Mouse (Mus musculus): ENCODE results near the gene Gm5862. TPM values are rescaled to one million over a fixed set of nuclear protein-coding genes. Genes with fewer than 3 reads are reported as not detected.
"Not testable (repeated sequence)": the region's sequence is repeated elsewhere in the genome, so short reads cannot be mapped to it uniquely, and the experiment has no call there.

The Gm5862 gene
- polyA plus RNA-seq (2012; rRNA removed) = not detected in 2 replicates

DNA sequence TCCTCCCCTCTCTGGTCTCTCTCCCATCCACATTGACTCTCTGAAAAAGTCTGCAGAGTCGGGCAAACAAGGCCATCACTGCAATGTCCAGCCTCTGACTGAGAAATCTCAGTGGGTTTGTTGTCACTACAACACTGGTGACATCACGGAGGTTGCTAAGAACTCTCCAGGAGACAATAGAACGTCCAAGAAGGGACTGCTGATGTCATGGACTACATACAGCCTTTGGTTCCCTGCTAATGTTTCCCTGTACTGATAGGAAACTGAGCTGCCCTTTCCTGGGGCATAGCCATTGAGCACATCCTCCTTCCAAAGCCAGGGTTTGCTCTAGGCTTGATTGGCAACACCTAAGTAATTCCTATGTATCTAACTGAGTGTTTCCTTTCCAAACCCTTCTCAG is at the start of gene Gm5862:
Gene Gm5862, minus strand, starts transcription at position 101 of the 400 bp plus-strand sequence.
- DNase-seq (ENCODE audit: low spot score) = not testable (repeated sequence)

DNA sequence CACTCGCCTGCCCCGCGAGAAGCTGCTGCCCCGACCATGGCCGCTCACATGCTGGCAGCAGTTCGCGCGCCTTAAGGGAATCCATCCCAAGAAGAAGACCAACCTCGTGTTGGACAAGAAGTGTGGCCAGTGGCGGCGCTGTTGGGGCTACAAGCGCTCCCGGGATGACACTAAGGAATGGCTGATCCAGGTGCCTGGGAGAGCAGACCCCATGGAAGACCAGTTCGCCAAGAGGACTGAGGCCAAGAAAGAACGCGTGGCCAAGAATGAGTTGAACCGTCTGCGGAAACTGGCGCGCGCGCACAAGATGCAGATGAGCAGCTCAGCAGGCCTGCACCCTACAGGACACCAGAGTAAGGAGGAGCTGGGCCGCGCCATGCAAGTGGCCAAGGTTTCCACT is 48.0 kb upstream of the Gm5862 start:
- DNase-seq (ENCODE audit: low spot score) = no peak

DNA sequence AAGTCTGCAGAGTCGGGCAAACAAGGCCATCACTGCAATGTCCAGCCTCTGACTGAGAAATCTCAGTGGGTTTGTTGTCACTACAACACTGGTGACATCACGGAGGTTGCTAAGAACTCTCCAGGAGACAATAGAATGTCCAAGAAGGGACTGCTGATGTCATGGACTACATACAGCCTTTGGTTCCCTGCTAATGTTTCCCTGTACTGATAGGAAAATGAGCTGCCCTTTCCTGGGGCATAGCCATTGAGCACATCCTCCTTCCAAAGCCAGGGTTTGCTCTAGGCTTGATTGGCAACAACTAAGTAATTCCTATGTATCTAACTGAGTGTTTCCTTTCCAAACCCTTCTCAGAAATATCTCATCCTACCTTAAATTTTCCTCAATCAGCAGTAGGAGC is 35.8 kb upstream of the Gm5862 start, which contains the start of gene Gm7347:
Gene Gm7347, minus strand, starts transcription at position 101 of the 400 bp plus-strand sequence.
- DNase-seq (ENCODE audit: low spot score) = not testable (repeated sequence)

DNA sequence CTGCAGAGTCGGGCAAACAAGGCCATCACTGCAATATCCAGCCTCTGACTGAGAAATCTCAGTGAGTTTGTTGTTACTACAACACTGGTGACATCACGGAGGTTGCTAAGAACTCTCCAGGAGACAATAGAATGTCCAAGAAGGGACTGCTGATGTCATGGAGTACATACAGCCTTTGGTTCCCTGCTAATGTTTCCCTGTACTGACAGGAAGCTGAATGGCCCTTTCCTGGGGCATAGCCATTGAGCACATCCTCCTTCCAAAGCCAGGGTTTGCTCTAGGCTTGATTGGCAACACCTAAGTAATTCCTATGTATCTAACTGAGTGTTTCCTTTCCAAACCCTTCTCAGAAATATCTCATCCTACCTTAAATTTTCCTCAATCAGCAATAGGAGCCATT is 16.7 kb upstream of the Gm5862 start, which contains the start of gene Speer4a:
Gene Speer4a, minus strand, starts transcription at position 101 of the 400 bp plus-strand sequence.
- not testable (repeated sequence) for DNase-seq (ENCODE audit: low spot score)

- not testable (repeated sequence) for DNase-seq (ENCODE audit: low spot score)
These were observed 15.0 kb downstream of the Gm5862 start for GRCm38 (mm10) chr5:26007697-26008096.

DNA sequence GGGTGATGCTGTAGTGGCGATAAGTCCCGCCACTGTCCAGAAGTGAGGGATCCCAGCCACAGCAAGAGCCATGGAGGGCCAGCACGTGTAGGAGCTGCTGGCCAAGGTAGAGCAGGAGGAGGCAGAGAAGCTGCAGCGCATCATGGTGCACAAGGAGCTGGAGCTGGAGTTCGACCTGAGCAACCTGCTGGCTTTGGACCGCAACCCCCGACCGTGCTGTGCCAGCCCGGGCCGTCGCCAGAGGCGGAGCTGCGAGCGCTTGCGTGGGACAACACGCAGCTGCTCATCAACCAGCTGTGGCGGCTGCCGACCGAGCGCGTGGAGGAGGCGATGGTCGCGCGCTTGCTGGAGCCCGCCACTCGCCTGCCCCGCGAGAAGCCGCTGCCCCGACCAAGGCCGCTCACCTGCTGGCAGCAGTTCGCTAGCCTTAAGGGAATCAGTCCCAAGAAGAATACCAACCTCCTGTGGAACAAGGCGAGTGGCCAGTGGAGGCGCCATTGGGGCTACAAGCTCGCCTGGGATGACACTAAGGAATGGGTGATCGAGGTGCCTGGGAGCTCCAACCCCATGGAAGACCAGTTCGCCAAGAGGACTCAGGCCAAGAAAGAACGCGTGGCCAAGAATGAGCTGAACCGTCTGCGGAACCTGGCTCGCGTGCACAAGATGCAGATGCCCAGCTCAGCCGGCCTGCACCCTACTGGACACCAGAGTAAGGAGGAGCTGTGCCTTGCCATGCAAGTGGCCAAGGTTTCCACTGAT is 15.6 kb downstream of the Gm5862 start:
- peak; percentile 26 for DNase-seq (ENCODE audit: low spot score)

GRCm38 (mm10) chr5:26004698-26005097 is 18.0 kb downstream of the Gm5862 start, which contains the start of gene Gm1979:
Gene Gm1979 (minus strand): TSS chr5:26004798.
- DNase-seq (ENCODE audit: low spot score) = not testable (repeated sequence)

- not testable (repeated sequence) for DNase-seq (ENCODE audit: low spot score)
These were observed 34.2 kb downstream of the Gm5862 start, which contains the start of gene Gm21698 for GRCm38 (mm10) chr5:25988550-25988949. Gene Gm21698 (minus strand): TSS chr5:25988650.

DNA sequence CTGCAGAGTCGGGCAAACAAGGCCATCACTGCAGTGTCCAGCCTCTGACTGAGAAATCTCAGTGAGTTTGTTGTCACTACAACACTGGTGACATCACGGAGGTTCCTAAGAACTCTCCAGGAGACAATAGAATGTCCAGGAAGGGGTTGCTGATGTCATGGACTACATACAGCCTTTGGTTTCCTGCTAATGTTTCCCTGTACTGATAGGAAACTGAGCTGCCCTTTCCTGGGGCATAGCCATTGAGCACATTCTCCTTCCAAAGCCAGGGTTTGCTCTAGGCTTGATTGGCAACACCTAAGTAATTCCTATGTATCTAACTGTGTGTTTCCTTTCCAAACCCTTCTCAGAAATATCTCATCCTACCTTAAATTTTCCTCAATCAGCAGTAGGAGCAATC is 50.2 kb downstream of the Gm5862 start, which contains the start of gene Gm21680:
Gene Gm21680, minus strand, starts transcription at position 101 of the 400 bp plus-strand sequence.
- DNase-seq (ENCODE audit: low spot score) = not testable (repeated sequence)

Other genes starting within 250 kb of the Gm5862 start
- not detected in 2 replicates for gene Gm21663, start 80.5 kb downstream of the Gm5862 start, polyA plus RNA-seq (2012; rRNA removed)
- gene Gm21671, start 68.5 kb downstream of the Gm5862 start, polyA plus RNA-seq (2012; rRNA removed) = 0.07 and 0.10 TPM in 2 replicates
- gene Gm21680, start 50.3 kb downstream of the Gm5862 start, polyA plus RNA-seq (2012; rRNA removed) = not detected in 2 replicates
- gene Gm21698, start 34.3 kb downstream of the Gm5862 start, polyA plus RNA-seq (2012; rRNA removed) = not detected in 2 replicates
- 0.21 TPM in 1 of 2 replicates, not detected in the other for gene Gm1979, start 18.1 kb downstream of the Gm5862 start, polyA plus RNA-seq (2012; rRNA removed)
- gene Speer4a, start 16.6 kb upstream of the Gm5862 start, polyA plus RNA-seq (2012; rRNA removed) = 0.25 and 0.35 TPM in 2 replicates
- 0.03 and 0.04 TPM in 2 replicates for gene Gm7347, start 35.7 kb upstream of the Gm5862 start, polyA plus RNA-seq (2012; rRNA removed)
- gene Gm10471, start 66.4 kb upstream of the Gm5862 start, polyA plus RNA-seq (2012; rRNA removed) = 0.01 and 0.03 TPM in 2 replicates
- not detected in 2 replicates for gene 5031410I06Rik, start 82.4 kb upstream of the Gm5862 start, polyA plus RNA-seq (2012; rRNA removed)
- gene Gm10220, start 98.5 kb upstream of the Gm5862 start, polyA plus RNA-seq (2012; rRNA removed) = 0.03 TPM in 1 of 2 replicates, not detected in the other
- gene Gm7361, start 234.8 kb upstream of the Gm5862 start, polyA plus RNA-seq (2012; rRNA removed) = 2.5 and 2.6 TPM in 2 replicates

Measured in urinary bladder, adult 2 months (tissue).